Mouse (Mus musculus): ENCODE measurements around the gene Tmem30c.
"Not testable (repeated sequence)": the region's sequence is repeated elsewhere in the genome, so short reads cannot be mapped to it uniquely, and the experiment has no call there.

Gene Tmem30c

GRCm38 (mm10) chr16:57295216-57295934, 2.7 kb upstream of the Tmem30c start:
- DNase-seq = no peak

GRCm38 (mm10) chr16:57292296-57292695, 369 bp downstream of the Tmem30c start:
- no peak for DNase-seq

DNA sequence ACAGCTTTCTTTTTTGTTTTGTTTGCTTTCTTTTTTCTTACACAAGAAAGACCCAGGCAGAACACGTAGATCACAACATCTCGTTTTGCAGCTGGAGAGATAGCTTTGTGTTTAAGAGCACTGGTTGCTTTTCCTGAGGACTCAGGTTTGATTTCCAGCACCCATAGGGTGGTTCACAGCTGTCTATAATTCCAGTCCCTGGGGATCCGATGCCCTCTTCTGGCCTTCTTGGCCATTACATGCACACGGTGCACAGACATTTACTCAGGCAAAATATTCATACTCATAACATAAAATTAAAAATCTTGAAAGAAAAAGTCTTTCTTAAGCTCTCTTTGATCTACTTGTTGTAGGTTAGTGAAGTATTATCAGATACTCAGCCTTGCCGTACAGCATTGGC, 969 bp downstream of the Tmem30c start:
- DNase-seq = no peak

DNA sequence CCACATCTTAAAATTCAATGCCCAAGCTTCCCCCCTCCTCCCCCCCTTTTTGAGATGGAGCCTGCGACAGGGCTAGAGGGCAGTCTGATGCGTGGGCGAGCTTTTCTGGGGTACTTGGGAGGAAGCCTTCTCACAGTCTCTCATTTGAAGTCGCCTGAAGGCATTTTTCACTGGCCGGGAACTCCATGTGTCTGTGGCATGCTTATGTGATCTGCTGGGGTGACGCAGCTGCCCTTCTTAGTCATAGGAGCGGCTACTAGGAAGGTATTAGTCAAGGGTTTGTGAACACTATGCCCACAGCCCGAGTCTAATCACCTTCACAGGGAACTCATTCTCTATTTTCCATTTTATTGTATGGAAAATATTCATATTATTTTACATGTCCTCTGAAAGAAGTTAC, 11.2 kb downstream of the Tmem30c start:
- DNase-seq = no peak

DNA sequence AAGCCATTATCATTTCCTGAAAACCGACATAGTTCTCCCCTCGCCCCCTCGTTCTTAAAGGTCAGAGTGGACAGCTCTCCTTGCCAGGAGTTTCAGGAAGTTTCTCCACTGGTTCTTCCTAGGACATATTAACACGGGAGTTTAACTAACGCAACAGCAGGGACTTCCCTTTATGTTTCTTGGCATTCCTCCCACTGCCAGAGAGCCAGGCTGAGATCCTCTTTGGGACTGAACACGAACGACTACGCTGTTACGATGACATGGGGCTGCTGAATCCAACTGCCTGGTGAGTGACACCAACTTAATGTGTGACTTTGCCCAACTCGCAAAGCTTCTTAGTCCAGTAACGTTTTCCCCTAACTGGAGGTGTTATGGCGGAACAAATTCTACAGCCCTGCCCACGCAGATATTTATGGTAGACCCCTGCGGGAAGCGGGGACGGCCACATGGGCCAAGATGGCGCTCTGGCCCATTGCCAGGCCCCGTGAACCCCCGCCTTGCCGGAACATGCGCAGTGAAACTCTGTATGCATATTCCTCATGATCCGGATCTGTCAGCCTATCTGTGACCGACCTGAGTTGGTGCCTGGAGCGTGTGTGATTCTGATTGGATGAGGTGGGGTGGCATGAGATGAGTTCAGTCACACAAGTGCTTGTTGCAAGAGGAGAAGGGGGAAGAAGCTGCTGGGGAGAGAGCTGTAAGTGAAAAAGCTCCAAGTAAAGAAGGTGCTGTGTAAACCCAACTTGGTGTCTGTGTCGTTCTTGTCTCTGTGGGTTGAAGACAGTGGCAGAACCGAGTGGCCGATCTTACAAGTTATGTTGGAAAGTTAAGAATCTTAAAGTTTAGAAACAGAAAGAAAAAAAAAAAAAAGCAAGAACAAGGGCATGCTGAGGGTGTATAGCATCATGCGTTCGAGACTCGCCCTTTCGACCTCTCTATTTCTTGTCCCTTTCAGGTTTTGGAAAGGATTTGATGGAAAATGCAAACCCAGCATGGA, 12.1 kb downstream of the Tmem30c start:
- no peak for DNase-seq

GRCm38 (mm10) chr16:57278976-57279626, 13.6 kb downstream of the Tmem30c start:
- DNase-seq = no peak

- DNase-seq = no peak
Observed at GRCm38 (mm10) chr16:57269751-57270150, 22.9 kb downstream of the Tmem30c start.

- DNase-seq = no peak
Observed at GRCm38 (mm10) chr16:57268058-57268841, 24.4 kb downstream of the Tmem30c start.

DNA sequence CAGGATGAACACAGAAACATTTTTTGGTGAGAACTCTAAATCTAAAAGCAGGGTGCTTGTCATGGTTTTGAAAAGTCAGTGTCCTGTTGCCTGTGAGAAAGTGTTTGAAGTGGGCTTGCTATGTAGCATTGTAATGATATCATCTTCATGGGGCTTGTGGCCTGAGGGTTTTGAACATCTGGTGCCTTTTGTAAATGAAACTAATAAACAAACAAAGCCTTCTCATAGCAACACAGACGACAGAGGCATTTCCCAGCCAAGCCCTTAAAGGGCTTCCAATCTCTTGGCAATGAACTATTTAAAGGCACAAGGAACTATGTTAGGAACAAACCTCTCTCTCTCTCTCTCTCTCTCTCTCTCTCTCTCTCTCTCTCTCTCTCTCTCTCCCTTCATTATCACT, 25.6 kb downstream of the Tmem30c start:
- no peak for DNase-seq

GRCm38 (mm10) chr16:57260152-57260551, 32.5 kb downstream of the Tmem30c start:
- DNase-seq = no peak

DNA sequence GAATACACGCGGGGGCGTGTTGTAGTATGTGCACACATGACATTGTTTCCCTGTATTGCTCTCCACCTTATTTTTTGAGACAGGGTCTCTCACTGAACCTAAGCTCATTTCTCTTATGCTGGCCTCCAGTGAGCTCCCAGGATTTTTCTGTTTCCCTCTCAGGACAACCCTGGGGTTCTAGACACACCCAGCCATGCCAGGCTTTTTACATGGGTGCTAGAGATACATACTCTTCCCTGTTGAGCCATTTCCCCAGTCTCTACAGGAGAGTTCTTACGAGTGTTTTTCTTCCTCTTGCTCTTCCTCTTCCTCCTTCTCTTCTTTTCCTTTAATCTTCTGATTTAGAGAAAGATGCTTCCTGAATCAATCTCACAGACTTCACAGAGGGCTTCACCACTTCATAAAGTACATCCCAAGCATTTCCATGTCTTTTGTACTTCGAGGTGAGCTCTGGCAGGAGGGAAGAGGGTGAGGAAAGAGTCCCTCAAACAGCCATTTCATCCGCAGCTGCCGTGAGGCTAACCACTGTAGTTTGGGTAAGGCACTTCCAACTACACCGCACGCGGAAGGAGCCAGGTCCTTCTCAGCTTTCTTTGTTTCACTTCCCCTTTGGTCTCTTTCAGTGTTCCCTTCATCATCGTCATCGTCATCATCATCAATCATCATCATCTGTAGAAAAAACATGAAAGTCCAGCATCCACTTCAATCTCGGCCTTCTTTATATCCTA, 33.1 kb downstream of the Tmem30c start:
- DNase-seq = no peak

DNA sequence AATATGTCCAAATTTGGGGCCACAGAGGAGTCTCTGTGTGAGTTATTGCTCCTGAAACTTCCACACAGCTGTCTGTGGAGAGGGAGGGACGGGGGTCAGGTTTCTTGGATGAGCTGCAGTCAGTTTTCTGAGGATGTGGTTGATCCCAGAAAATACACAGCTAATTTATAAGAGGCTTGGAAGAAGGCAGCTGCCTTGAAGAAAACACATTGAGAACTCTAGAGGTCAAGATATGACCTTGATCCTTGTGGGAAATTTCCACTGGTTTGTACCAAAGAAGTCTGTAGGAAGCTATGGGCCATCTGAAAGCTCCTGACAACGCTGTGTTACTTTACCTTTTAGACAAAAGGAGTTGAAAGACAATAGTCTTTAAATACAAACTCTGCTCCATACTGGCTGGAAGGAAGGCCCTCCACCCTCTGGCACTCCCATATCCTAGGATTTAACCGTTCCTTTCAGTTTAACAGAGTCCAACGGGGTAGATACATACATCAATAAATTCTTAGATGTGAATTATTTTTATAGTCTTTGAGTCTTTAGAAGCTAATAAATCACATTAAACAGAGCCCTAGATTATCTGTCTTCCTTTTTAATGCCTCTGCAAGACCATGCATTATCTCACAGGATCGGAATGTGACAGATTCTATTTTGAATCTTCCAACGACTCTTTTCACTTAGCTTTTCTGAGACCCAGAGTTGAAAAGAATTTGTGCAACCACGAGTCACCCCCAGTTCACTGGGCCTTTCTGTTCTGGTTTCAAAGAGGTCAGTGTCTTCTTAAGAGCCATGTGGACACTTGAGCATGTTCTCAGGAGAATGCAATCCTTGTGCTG, 40.9 kb downstream of the Tmem30c start:
- DNase-seq = no peak

- no peak for DNase-seq
Observed at GRCm38 (mm10) chr16:57250991-57251390, 41.7 kb downstream of the Tmem30c start.

DNA sequence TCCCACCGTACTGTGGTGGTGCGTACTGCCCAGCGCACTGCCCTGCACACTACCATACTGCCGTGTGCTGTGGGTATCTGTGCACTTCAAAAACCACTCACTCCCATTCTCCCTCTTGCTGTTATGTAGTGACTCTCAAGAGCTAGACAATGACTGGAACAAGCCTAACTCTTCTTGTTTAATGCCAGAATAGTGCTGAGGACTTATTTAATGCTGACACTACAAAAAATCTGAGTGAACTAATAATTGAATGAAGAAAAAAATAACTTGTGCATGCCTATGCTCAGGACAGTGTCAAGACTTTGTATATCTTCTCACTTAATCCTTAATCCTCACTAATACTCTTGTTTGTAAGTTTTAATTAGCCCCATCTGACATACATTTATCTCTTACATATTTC, 45.2 kb downstream of the Tmem30c start:
- no peak for DNase-seq

GRCm38 (mm10) chr16:57246596-57246995, 46.1 kb downstream of the Tmem30c start:
- no peak for DNase-seq

DNA sequence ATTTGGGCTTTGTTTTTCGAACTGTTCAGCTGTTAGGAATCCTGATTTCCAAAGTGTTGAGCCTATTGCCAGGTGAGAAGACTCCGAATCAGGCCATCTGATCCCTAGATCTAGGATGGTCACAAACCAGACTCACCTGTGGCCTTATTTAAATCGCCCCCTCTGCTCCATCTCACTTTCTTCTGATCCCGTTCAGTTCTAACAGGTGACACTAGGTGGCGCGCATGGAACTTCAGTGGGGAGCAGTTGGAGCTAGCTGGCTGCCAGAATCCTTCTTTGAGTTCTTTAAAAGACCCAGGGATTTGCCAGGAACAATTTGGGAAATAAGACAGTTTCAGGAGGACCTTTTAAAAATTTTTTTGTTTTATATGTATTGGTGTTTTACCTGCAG, 48.8 kb downstream of the Tmem30c start:
- DNase-seq = peak; percentile 67 to 77

DNA sequence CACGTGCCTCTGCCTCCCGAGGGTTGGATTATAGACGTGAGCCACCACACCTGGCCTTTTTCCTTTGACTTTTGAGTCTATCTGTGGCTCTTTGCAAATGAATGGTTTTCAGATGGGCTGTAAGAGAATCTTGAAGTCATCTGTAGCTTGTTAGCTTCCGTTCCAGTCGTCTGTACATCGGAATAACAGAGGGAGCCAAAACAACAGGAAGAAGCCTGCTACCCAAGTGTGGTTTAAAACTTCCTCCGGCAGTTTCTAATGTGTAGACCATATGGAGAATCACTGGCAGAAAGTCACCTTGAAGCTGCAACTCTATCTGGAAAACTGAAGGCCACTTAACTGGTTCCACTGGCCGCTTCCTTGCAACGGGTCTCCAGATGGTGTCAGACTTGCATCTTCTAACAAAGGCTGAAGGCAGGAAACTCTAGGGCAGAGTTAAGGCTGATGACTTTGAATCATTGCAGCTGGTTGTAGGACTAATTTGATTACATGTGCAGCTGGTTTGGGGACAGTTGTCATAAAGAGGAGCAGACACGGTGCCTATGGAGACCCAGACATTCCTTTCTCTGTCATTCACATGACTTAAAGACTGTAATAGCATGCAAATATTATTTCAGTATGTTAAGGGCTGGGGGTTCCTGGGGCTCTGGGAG, 49.3 kb downstream of the Tmem30c start:
- DNase-seq = peak; percentile 13 to 29

- DNase-seq = no peak
Observed at GRCm38 (mm10) chr16:57242857-57243204, 49.8 kb downstream of the Tmem30c start.

GRCm38 (mm10) chr16:57235871-57236510, 56.7 kb downstream of the Tmem30c start:
- DNase-seq = no peak

GRCm38 (mm10) chr16:57231937-57232310, 60.7 kb downstream of the Tmem30c start:
- DNase-seq = not testable (repeated sequence)
